Mouse (Mus musculus) v-Abl transformed pro-B cells (cell line): ENCODE results near the gene Esp23.
"Not testable (repeated sequence)": the region's sequence is repeated elsewhere in the genome, so short reads cannot be mapped to it uniquely, and the experiment has no call there.

ENCODE experiments used
- in situ Hi-C, 2 experiments: fragments of 400-800 bp; cut with MboI; formaldehyde crosslinking; loops; one replicate each; pipeline ENCODE4 v1.15.1; 2025; ENCODE audit not compliant: unreplicated experiment in 2 of 2

Esp23 gene

DNA sequence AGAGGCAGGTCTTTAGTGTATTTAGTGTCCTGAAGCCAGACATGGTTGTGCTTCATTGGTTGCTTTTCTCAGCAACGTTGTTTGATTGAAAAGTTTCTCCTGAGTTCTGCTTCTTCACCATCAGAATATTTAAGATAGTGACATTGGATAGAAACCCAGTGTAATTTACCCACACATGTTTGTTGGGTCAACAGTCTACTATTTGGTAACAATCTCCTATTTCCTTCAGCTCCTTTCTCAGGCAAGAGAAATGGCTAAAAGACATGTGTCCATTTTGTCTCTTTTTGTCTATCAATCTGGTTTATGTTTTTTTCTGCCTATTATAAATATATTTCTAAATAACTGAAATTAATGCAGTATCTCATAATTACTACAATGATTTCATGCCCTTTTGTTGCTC lies at the start of gene Esp23:
TSS of gene Esp23 (minus strand) at position 101 of the 400 bp plus-strand sequence.
- in situ Hi-C loops = no loop called here

- in situ Hi-C loops = not testable (repeated sequence)
These were observed 30.3 kb upstream of the Esp23 start for GRCm38 (mm10) chr17:39107126-39107525.

DNA sequence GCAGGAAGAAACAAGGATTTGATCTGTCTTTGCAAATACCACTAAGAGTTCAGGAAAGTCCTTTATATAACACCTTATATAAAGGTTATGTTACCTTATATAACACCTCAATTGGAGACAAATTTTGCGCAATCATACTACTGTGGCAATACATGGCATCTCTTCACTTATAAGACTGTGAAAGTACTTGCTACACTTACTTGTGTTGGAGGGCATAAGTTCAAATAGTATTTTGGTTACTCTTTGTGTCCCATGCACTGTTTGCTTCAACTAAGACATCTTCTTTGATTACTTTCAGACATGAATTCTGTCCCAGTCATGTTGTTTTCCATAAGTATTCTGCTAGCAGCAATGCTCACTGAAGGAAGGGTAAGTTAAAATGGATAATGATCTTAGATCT lies 18.2 kb upstream of the Esp23 start, which contains the start of gene Esp22:
TSS of gene Esp22 (plus strand) at position 301 of the 400 bp plus-strand sequence.
- in situ Hi-C loops = no loop called here

GRCm38 (mm10) chr17:39063641-39064040 lies 13.2 kb downstream of the Esp23 start:
- in situ Hi-C loops = no loop called here

DNA sequence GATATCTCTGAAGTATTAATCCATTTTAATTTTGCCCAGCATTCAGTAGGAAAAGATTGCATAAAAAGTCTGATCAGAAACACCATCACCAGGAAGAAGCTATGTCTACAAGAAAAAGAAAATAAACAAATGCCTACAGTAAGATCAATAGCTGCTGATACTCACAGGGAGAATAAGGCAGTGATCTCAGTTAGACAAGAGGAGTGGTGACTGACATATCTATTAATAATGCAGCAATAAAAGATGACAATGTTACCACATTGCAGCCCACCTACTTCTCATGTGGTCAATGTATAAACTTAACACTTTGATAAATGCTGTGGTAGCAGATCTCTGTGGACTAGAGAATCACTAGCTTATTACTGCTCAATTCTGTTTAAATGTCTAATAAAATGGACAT lies 33.6 kb downstream of the Esp23 start, which contains the start of gene Gm21903:
TSS of gene Gm21903 (minus strand) at position 101 of the 400 bp plus-strand sequence.
- in situ Hi-C loops = no loop called here

DNA sequence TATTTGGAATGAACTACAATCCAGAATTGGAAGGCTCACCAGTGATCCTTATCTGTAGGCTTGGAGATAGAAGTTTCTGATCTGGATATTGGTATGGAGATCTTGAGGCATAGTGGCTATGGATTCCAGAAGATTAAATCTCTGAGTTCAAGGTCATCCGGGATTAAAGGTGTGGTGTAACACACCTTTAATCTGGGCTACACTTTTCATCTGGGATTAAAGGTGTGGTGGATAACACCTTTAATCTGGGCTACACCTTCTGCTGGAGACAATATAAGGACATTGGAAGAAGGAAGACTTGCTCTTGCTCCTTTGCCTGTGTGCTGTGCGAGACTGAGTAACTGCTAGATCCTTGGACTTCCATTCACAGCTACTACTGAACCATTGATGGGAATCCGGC lies 40.4 kb downstream of the Esp23 start, which contains the start of gene Esp24:
TSS of gene Esp24 (plus strand) at position 301 of the 400 bp plus-strand sequence.
- in situ Hi-C loops = not testable (repeated sequence)
